Mouse (Mus musculus) kidney, postnatal 0 days (tissue): ENCODE measurements around the gene Olfr1419. TPM values are rescaled to one million over a fixed set of nuclear protein-coding genes. Genes with fewer than 3 reads are reported as not detected.
"Not testable (repeated sequence)": the region's sequence is repeated elsewhere in the genome, so short reads cannot be mapped to it uniquely, and the experiment has no call there.

Experiments used
- ATAC-seq: fragments of 200-750 bp; cut with Nextera tagmentation; replicated peaks from 2 replicates; pipeline ENCODE4 v1.8.0; 2017; ENCODE audit warnings: low read depth, moderate number of reproducible peaks, moderate TSS enrichment, moderate library complexity; ENCODE audit not compliant: low FRiP score
- DNase-seq: peaks from one replicate; pipeline ENCODE4 v3.0.0-alpha.2; 2016; ENCODE audit warnings: low spot score
- H3K27ac ChIP-seq: fragments of 300-500 bp; sonication (generic); 2 replicates; pipeline ENCODE4 v1.5.1; 2014; ENCODE audit warnings: mild to moderate bottlenecking
- H3K27me3 ChIP-seq: fragments of 300-500 bp; sonication (generic); 2 replicates; pipeline ENCODE4 v1.6.1; 2014; ENCODE audit warnings: low read length, mixed read lengths; ENCODE audit not compliant: insufficient read depth
- H3K36me3 ChIP-seq: fragments of 300-500 bp; sonication (generic); 2 replicates; pipeline ENCODE4 v1.6.1; 2014; ENCODE audit warnings: low read length, mixed read lengths; ENCODE audit not compliant: insufficient read depth
- H3K4me1 ChIP-seq: fragments of 300-500 bp; sonication (generic); replicated peaks from 2 replicates; pipeline ENCODE4 v1.6.1; 2014; ENCODE audit warnings: antibody characterized with exemption, low read length, mixed read lengths; ENCODE audit not compliant: insufficient read depth
- H3K4me2 ChIP-seq: fragments of 300-500 bp; sonication (generic); 2 replicates; pipeline ENCODE4 v1.6.1; 2014; ENCODE audit warnings: mild to moderate bottlenecking, low read length, moderate library complexity, mixed read lengths
- H3K4me3 ChIP-seq: fragments of 300-500 bp; sonication (generic); replicated peaks from 2 replicates; pipeline ENCODE4 v1.5.1; 2014; ENCODE audit warnings: low read depth, low read length
- H3K9ac ChIP-seq: fragments of 300-500 bp; sonication (generic); 2 replicates; pipeline ENCODE4 v1.6.1; 2014; ENCODE audit warnings: low read depth, low read length
- H3K9me3 ChIP-seq: fragments of 300-500 bp; sonication (generic); replicated peaks from 2 replicates; pipeline ENCODE4 v1.6.1; 2016; ENCODE audit warnings: low read length, inconsistent platforms, mixed read lengths
- CTCF ChIP-seq: IDR thresholded peaks from 2 replicates; pipeline ENCODE4 v1.5.1; 2016; ENCODE audit warnings: antibody characterized with exemption, low read depth, mild to moderate bottlenecking, moderate library complexity
- WGBS: fragments of 180-500 bp; shearing (Covaris S2); extraction: QIAGEN DNeasy Blood & Tissue Kit; methylation state at CpG from one replicate; pipeline ENCODE4 v1.1.7; 2014; 5-methylcytosine and 5-hydroxymethylcytosine counted together
- polyA plus RNA-seq: library from polyadenylated mRNA; unstranded; fragments of >200 nt; fragmentation: Nextera tagmentation; extraction: Ambion mirVana; gene quantifications from 2 replicates; pipeline ENCODE4 v1.2.1, GENCODE M21; 2015

Olfr1419 gene
- polyA plus RNA-seq, 1 experiment from 2014 or later = not detected

GRCm38 (mm10) chr19:11911603-11912002 is 36.7 kb upstream of the Olfr1419 start:
- Histone ChIP-seq H3K36me3 (0 out of 2 replicates have a peak, but pooled peaks cover 6% of the 10 kb centered on the region), H3K9me3 (no peaks in the 10 kb centered on the region)
- peak; percentile 31 for ATAC-seq

GRCm38 (mm10) chr19:11911021-11911420 is 36.1 kb upstream of the Olfr1419 start:
- peaks cover 7% of the 10 kb centered on the region for H3K4me1 ChIP-seq
- DNase-seq = no peak
- no peak for ATAC-seq
- 94% methylated on average over 5 of the region's 5 CpGs for WGBS
- TF ChIP-seq CTCF = no peak
- H3K27me3 ChIP-seq = no peaks in the 10 kb centered on the region
- 0 out of 2 replicates have a peak, but pooled peaks cover 6% of the 10 kb centered on the region for H3K36me3 ChIP-seq
- H3K9me3 ChIP-seq = no peaks in the 10 kb centered on the region
- H3K4me2 ChIP-seq = peak overlapping the region; percentile 66
- H3K27ac ChIP-seq = no peak overlapping the region
- H3K9ac ChIP-seq = peak overlapping the region; percentile 67; the same call in 1 of the 2 replicates
- peak overlapping the region; percentile 87; the same call in 1 of the 2 replicates for H3K4me3 ChIP-seq

More at GRCm38 (mm10) chr19:11911603-11912002, 36.7 kb upstream of the Olfr1419 start:
- Histone ChIP-seq H3K9ac (peak overlapping the region; percentile 67), H3K4me1 (peaks cover 7% of the 10 kb centered on the region), H3K4me2 (peak overlapping the region; percentile 66), H3K27me3 (no peaks in the 10 kb centered on the region), H3K4me3 (peak overlapping the region; percentile 87), H3K27ac (peak overlapping the region; percentile 92)
- no peak for TF ChIP-seq CTCF
- DNase-seq = peak; percentile 56
- WGBS = 3% methylated on average over 17 of the region's 17 CpGs

- Histone ChIP-seq H3K27ac (no peak within 1 kb of the TSS), H3K27me3 (no peaks in the 10 kb centered on the region), H3K4me2 (no peak within 1 kb of the TSS), H3K9ac (no peak within 1 kb of the TSS), H3K9me3 (no peaks in the 10 kb centered on the region), H3K4me1 (no peaks in the 10 kb centered on the region), H3K36me3 (no peaks in the 10 kb centered on the region), H3K4me3 (no peak within 1 kb of the TSS)
- ATAC-seq (no peak), DNase-seq (no peak)
- no peak for TF ChIP-seq CTCF
- WGBS = 39% methylated on average over 1 of the region's 1 CpGs
Observed at GRCm38 (mm10) chr19:11886265-11886664, 11.4 kb upstream of the Olfr1419 start, which contains the start of gene Olfr1420. TSS of gene Olfr1420 (plus strand) at chr19:11886565.

- H3K4me2 ChIP-seq, H3K27me3 ChIP-seq, H3K36me3 ChIP-seq, H3K4me1 ChIP-seq, H3K9ac ChIP-seq, ATAC-seq, H3K27ac ChIP-seq, H3K9me3 ChIP-seq, H3K4me3 ChIP-seq: not testable (repeated sequence)
- peak; percentile 3 for DNase-seq
- WGBS = 54% methylated on average over 22 of the region's 22 CpGs
Observed at GRCm38 (mm10) chr19:11878404-11878803, 3.5 kb upstream of the Olfr1419 start.

- H3K9ac ChIP-seq = no peak overlapping the region
- H3K36me3 ChIP-seq = no peaks in the 10 kb centered on the region
- ATAC-seq (no peak), DNase-seq (no peak)
- H3K4me3 ChIP-seq = no peak overlapping the region
- no peak overlapping the region for H3K4me2 ChIP-seq
- TF ChIP-seq CTCF = no peak
- H3K27ac ChIP-seq = no peak overlapping the region
- no peaks in the 10 kb centered on the region for H3K4me1 ChIP-seq
- no peaks in the 10 kb centered on the region for H3K27me3 ChIP-seq
- 81% methylated on average over 2 of the region's 2 CpGs for WGBS
- no peaks in the 10 kb centered on the region for H3K9me3 ChIP-seq
Observed at GRCm38 (mm10) chr19:11867837-11868236, 7.1 kb downstream of the Olfr1419 start.

- Histone ChIP-seq H3K36me3 (no peaks in the 10 kb centered on the region), H3K9ac (no peak within 1 kb of the TSS), H3K4me1 (no peaks in the 10 kb centered on the region), H3K9me3 (no peaks in the 10 kb centered on the region), H3K4me3 (no peak within 1 kb of the TSS), H3K27me3 (no peaks in the 10 kb centered on the region), H3K4me2 (no peak within 1 kb of the TSS), H3K27ac (no peak within 1 kb of the TSS)
- TF ChIP-seq CTCF = no peak
- ATAC-seq = no peak
- 92% methylated on average over 1 of the region's 1 CpGs for WGBS
- DNase-seq = no peak
Observed at GRCm38 (mm10) chr19:11860966-11861365, 13.9 kb downstream of the Olfr1419 start, which contains the start of gene Olfr1418. TSS of gene Olfr1418 (minus strand) at chr19:11861066.

- Histone ChIP-seq H3K36me3 (no peaks in the 10 kb centered on the region), H3K4me3 (no peak overlapping the region), H3K9me3 (no peaks in the 10 kb centered on the region), H3K27ac (no peak overlapping the region), H3K9ac (no peak overlapping the region), H3K4me2 (no peak overlapping the region), H3K27me3 (no peaks in the 10 kb centered on the region), H3K4me1 (no peaks in the 10 kb centered on the region)
- ATAC-seq (no peak), DNase-seq (no peak)
- TF ChIP-seq CTCF = no peak
- 80% methylated on average over 6 of the region's 6 CpGs for WGBS
Observed at GRCm38 (mm10) chr19:11856506-11856905, 18.4 kb downstream of the Olfr1419 start.
